Mouse (Mus musculus): ENCODE results near the gene Acyp1. TPM values are rescaled to one million over a fixed set of nuclear protein-coding genes. Genes with fewer than 3 reads are reported as not detected.

Acyp1 gene
- polyA plus RNA-seq, 1 experiment from 2014 or later = 87.7 TPM

DNA sequence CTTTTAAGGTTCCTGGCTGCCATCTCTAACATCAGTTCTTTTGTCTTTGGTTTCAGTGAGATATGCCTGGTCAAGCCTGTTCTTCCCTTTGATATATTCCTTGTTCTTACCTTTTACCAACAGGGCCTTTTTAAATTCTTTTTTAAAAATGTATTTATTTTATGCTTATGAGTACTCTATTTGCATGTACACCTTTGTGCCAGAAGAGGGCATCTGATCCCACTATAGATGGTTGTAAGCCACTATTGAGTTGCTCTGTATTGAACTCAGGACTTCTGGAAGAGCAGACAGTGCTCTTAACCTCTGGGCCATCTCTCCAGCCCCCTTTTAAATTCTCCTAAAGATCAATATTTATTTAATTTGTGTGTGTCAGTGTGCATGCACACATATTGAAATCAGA is 4.7 kb upstream of the Acyp1 start:
- Histone ChIP-seq H3K27ac (no peak overlapping the region), H3K36me3 (ENCODE audit: insufficient read depth, low read length) (no peaks in the 10 kb centered on the region), H3K9ac (ENCODE audit: low read depth, low read length) (no peak overlapping the region), H3K27me3 (ENCODE audit: insufficient read depth, low read length) (no peaks in the 10 kb centered on the region), H3K4me3 (replicated peaks; ENCODE audit: low read depth, low read length) (no peak overlapping the region), H3K4me1 (replicated peaks; ENCODE audit: insufficient read depth, low read length) (peaks cover 17% of the 10 kb centered on the region), H3K9me3 (replicated peaks; ENCODE audit: low read length) (peaks cover 7% of the 10 kb centered on the region; the same call in 1 of the 2 replicates), H3K4me2 (ENCODE audit: low read length) (no peak overlapping the region)
- ATAC-seq (replicated peaks; ENCODE audit: low FRiP score, low read depth) (no peak), DNase-seq (ENCODE audit: low spot score) (no peak)
- TF ChIP-seq CTCF (IDR thresholded peaks at IDR 0.05; ENCODE audit: low read depth) = peak; percentile 23

DNA sequence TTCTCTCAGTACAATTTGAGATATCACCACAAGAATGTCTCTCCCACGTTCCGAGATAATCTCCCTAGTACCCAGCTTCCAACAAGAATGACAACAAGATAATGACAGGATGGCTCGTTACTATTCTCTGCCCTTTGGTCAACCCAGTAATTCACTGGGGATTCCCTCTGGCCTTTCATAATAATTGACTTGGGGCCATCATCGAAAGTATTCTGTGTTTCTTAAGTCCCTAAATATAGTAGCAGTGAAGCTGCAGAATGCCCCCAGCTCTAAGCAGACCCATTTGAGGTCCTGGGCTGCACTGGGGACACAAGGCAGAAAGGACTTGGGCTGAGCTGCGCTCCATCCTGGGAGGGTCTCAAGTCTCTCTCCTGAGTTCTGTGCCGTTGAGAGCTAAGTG is 4.0 kb upstream of the Acyp1 start:
- no peak overlapping the region for H3K9ac ChIP-seq (ENCODE audit: low read depth, low read length)
- H3K4me3 ChIP-seq (replicated peaks; ENCODE audit: low read depth, low read length) = no peak overlapping the region
- H3K27ac ChIP-seq = 0 out of 2 replicates have a peak overlapping the region, but pooled peaks have one; percentile 39
- H3K9me3 ChIP-seq (replicated peaks; ENCODE audit: low read length) = peaks cover 7% of the 10 kb centered on the region; the same call in 1 of the 2 replicates
- no peak for DNase-seq (ENCODE audit: low spot score)
- H3K4me1 ChIP-seq (replicated peaks; ENCODE audit: insufficient read depth, low read length) = peaks cover 19% of the 10 kb centered on the region
- no peak overlapping the region for H3K4me2 ChIP-seq (ENCODE audit: low read length)
- H3K36me3 ChIP-seq (ENCODE audit: insufficient read depth, low read length) = no peaks in the 10 kb centered on the region
- H3K27me3 ChIP-seq (ENCODE audit: insufficient read depth, low read length) = no peaks in the 10 kb centered on the region
- 77% methylated on average over 6 of the region's 6 CpGs for WGBS
- no peak for TF ChIP-seq CTCF (IDR thresholded peaks at IDR 0.05; ENCODE audit: low read depth)
- no peak for ATAC-seq (replicated peaks; ENCODE audit: low FRiP score, low read depth)

DNA sequence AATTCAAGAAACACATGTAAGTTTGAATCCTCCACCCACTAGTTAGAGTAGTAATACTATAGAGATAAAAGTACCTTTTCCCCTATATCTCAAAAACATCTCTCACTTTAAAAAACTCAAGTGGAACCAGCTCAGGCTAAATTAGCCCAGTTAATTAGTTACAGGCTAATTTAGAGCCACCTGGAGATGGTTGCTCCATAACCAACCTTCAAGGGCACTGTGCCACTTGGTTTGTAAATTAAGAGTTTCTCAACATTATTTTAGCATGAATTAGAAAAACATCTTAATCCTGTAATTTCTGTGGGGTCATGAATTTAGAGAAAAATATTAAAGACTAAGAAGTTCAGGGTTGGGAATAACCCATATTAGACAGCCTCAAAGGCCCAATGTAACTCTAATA is 3.3 kb upstream of the Acyp1 start:
- H3K27ac ChIP-seq = peak overlapping the region; percentile 39; the same call in 1 of the 2 replicates

DNA sequence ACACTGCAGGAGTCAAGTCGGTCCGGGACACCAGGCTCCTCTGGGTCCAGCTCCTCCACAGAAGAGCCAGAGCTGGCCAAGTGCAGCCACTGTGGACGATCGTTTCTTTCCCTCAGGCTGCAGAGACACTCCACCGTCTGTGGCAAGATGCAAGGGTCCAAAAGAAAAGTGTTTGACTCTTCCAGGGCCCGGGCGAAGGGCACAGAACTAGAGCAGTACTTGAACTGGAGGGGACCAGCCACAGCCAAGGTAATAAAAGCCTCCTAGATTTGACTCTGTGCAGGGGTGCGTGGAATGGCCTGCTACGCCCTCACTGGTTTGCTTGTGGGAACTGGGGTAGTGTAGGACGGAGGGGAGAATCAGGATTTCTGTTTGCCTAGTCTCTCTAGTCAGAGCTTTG is 2.4 kb upstream of the Acyp1 start:
- H3K9ac ChIP-seq (ENCODE audit: low read depth, low read length) = peak overlapping the region; percentile 37; the same call in 1 of the 2 replicates
- peaks cover 7% of the 10 kb centered on the region; the same call in 1 of the 2 replicates for H3K9me3 ChIP-seq (replicated peaks; ENCODE audit: low read length)
- H3K4me3 ChIP-seq (replicated peaks; ENCODE audit: low read depth, low read length) = peak overlapping the region; percentile 13; the same call in 1 of the 2 replicates
- TF ChIP-seq CTCF (IDR thresholded peaks at IDR 0.05; ENCODE audit: low read depth) = no peak
- peaks cover 15% of the 10 kb centered on the region; the same call in 1 of the 2 replicates for H3K4me1 ChIP-seq (replicated peaks; ENCODE audit: insufficient read depth, low read length)
- H3K4me2 ChIP-seq (ENCODE audit: low read length) = peak overlapping the region; percentile 86
- DNase-seq (ENCODE audit: low spot score) (no peak), ATAC-seq (replicated peaks; ENCODE audit: low FRiP score, low read depth) (no peak)
- 0 out of 2 replicates have a peak overlapping the region, but pooled peaks have one; percentile 74 for H3K27ac ChIP-seq
- H3K27me3 ChIP-seq (ENCODE audit: insufficient read depth, low read length) = no peaks in the 10 kb centered on the region
- 48% methylated on average over 10 of the region's 10 CpGs for WGBS
- H3K36me3 ChIP-seq (ENCODE audit: insufficient read depth, low read length) = no peaks in the 10 kb centered on the region

More for the DNA sequence above, 3.3 kb upstream of the Acyp1 start:
- Histone ChIP-seq H3K9me3 (replicated peaks; ENCODE audit: low read length) (peaks cover 7% of the 10 kb centered on the region; the same call in 1 of the 2 replicates), H3K4me1 (replicated peaks; ENCODE audit: insufficient read depth, low read length) (peaks cover 16% of the 10 kb centered on the region; the same call in 1 of the 2 replicates), H3K4me2 (ENCODE audit: low read length) (no peak overlapping the region), H3K27me3 (ENCODE audit: insufficient read depth, low read length) (no peaks in the 10 kb centered on the region), H3K36me3 (ENCODE audit: insufficient read depth, low read length) (no peaks in the 10 kb centered on the region), H3K4me3 (replicated peaks; ENCODE audit: low read depth, low read length) (no peak overlapping the region), H3K9ac (ENCODE audit: low read depth, low read length) (no peak overlapping the region)
- DNase-seq (ENCODE audit: low spot score) (no peak), ATAC-seq (replicated peaks; ENCODE audit: low FRiP score, low read depth) (no peak)
- TF ChIP-seq CTCF (IDR thresholded peaks at IDR 0.05; ENCODE audit: low read depth) = no peak

DNA sequence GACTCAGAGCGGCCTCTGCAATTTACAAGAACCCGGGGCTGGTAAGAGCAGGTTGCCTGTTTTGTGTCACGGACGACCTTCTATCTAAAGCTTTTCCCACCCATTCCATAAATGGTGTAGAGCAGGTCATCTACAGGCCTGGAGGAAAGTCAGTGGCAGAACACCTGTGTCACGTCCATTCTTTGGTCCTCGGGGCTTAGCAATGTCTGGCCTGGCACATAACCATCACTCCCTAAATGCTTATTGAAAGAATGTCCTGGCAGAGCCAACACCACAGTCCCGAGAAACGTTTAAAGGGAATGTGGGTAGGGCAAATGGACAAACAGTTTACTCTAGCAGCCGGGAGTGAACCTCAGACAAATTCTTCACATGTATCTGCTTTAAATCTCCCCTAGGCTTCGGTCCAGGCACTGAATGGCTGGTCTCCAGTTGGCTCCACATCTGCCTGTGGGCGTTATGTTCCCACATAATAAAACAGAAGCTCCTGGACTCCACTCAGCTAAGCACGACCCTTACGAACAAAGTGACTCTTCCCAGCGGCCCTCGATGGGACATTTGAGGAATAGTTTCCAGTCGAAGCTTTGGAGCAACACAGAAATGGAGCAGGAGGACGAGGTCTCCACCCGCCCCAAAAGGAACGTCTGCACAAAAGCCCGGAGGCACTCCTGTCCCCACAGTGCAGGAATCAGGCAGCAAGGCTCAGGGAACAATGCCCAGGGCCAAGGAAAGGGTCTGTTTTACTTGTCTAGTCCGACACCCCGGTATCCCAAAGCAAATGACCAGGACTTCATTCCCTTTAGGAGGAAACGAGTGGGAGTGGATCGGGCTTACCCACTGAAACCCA is 1.1 kb upstream of the Acyp1 start:
- peak overlapping the region; percentile 86 for H3K4me2 ChIP-seq (ENCODE audit: low read length)
- peak overlapping the region; percentile 44 for H3K4me3 ChIP-seq (replicated peaks; ENCODE audit: low read depth, low read length)
- DNase-seq (ENCODE audit: low spot score) (no peak), ATAC-seq (replicated peaks; ENCODE audit: low FRiP score, low read depth) (no peak)
- H3K27ac ChIP-seq = peak overlapping the region; percentile 74
- no peaks in the 10 kb centered on the region for H3K36me3 ChIP-seq (ENCODE audit: insufficient read depth, low read length)
- no peak for TF ChIP-seq CTCF (IDR thresholded peaks at IDR 0.05; ENCODE audit: low read depth)
- peaks cover 7% of the 10 kb centered on the region; the same call in 1 of the 2 replicates for H3K9me3 ChIP-seq (replicated peaks; ENCODE audit: low read length)
- H3K27me3 ChIP-seq (ENCODE audit: insufficient read depth, low read length) = no peaks in the 10 kb centered on the region
- H3K4me1 ChIP-seq (replicated peaks; ENCODE audit: insufficient read depth, low read length) = peaks cover 15% of the 10 kb centered on the region; the same call in 1 of the 2 replicates
- 39% methylated on average over 24 of the region's 24 CpGs for WGBS
- H3K9ac ChIP-seq (ENCODE audit: low read depth, low read length) = peak overlapping the region; percentile 55

DNA sequence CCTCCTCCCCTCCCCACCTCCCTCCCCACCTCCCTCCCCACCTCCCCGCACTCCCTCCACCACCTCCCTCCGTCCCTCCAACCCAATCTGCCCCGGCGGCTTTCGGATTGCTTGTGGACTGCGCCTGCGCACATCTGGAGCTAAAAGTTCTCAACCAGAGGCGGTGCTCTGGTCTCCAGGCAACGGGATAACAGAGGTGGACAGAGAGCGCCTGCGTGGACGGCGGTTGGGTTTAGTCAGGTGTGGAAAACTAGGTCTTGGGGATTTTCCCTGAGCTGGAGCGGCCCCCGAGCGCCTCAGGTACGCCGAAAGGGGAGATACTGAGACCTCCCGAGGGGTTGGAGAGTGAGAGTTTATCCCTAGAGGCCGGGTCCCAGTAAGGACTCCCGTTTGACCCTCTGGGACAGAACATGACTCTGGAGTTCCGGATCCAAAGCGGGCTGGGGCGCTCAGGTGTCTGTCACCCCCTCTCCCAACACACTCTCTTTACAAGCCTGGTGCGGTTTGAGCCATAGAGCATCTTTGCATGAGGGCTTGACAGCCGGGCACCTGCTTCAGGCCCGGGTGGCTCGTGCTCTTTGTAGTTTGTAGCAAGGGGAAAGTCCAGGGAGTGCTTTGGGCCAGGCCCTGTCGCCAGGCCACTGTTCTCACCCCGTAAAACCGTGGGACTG is 383 bp upstream of the Acyp1 start, which contains the start of gene Zc2hc1c:
Gene Zc2hc1c (plus strand): TSS at position 106 of the 671 bp plus-strand sequence.
- peak within 1 kb of the TSS; percentile 86 for H3K4me2 ChIP-seq (ENCODE audit: low read length)
- no peaks in the 10 kb centered on the region for H3K27me3 ChIP-seq (ENCODE audit: insufficient read depth, low read length)
- H3K9ac ChIP-seq (ENCODE audit: low read depth, low read length) = peak within 1 kb of the TSS; percentile 55
- H3K36me3 ChIP-seq (ENCODE audit: insufficient read depth, low read length) = no peaks in the 10 kb centered on the region
- ATAC-seq (replicated peaks; ENCODE audit: low FRiP score, low read depth) (peak; percentile 87), DNase-seq (ENCODE audit: low spot score) (peak; percentile 97)
- WGBS = 3% methylated on average over 31 of the region's 31 CpGs
- peak within 1 kb of the TSS; percentile 74 for H3K27ac ChIP-seq
- peaks cover 15% of the 10 kb centered on the region; the same call in 1 of the 2 replicates for H3K4me1 ChIP-seq (replicated peaks; ENCODE audit: insufficient read depth, low read length)
- H3K4me3 ChIP-seq (replicated peaks; ENCODE audit: low read depth, low read length) = peak within 1 kb of the TSS; percentile 44
- no peaks in the 10 kb centered on the region for H3K9me3 ChIP-seq (replicated peaks; ENCODE audit: low read length)
- no peak for TF ChIP-seq CTCF (IDR thresholded peaks at IDR 0.05; ENCODE audit: low read depth)

All from kidney, postnatal 0 days (tissue).